Mouse (Mus musculus) lung, postnatal 0 days (tissue): ENCODE measurements around the gene Mrpl17.

Experiments used
- CTCF ChIP-seq: IDR thresholded peaks from 2 replicates; pipeline ENCODE4 v1.5.1; 2016; ENCODE audit warnings: antibody characterized with exemption, mild to moderate bottlenecking
- EP300 ChIP-seq: IDR thresholded peaks from 2 replicates; pipeline ENCODE4 v1.6.1; 2016; ENCODE audit warnings: antibody characterized with exemption, mild to moderate bottlenecking, control low read depth

DNA sequence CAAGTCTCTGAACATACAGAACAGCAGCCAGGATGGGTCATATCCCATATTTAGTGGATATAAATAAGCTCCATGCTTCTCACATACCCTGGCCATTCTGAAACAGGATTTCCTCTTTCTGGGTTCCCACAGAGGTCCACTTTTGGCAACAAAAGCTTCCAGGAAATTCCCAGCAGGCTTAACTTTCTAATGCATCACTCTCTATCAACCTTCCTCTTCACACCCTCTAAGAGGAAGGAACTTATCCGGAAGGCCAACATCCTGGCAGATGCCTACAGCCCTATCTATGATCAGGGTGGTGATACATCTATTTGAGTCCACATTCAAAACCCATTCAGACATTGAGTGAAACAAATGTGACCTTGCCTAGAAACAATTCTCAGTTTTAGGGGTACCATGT, 2.5 kb downstream of the Mrpl17 start:
- TF ChIP-seq CTCF (no peak), EP300 (peak; percentile 95)
